Mouse (Mus musculus) E14TG2a.4 (cell line): Measurements from ENCODE around the gene Plgrkt.

Source experiments
- H3K27me3 ChIP-seq: 2 replicates; pipeline ENCODE4 v1.6.1; 2014; ENCODE audit warnings: low read length, control low read depth; ENCODE audit not compliant: insufficient read depth
- H3K36me3 ChIP-seq: 2 replicates; pipeline ENCODE4 v1.6.1; 2014; ENCODE audit warnings: low read length, control low read depth; ENCODE audit not compliant: insufficient read depth
- H3K4me1 ChIP-seq: replicated peaks from 2 replicates; pipeline ENCODE4 v1.6.1; 2014; ENCODE audit warnings: low read depth, low read length, control low read depth
- H3K4me3 ChIP-seq: replicated peaks from 2 replicates; pipeline ENCODE4 v1.5.1; 2014; ENCODE audit warnings: mild to moderate bottlenecking, low read length
- H3K9me3 ChIP-seq: 2 replicates; pipeline ENCODE4 v1.6.1; 2014; ENCODE audit warnings: low read length, control low read depth
- CTCF ChIP-seq: conservative IDR thresholded peaks from 2 replicates; pipeline ENCODE4 v1.5.1; 2014; ENCODE audit warnings: low read length
- NANOG ChIP-seq: IDR thresholded peaks from 2 replicates; pipeline ENCODE4 v1.6.1; 2014; ENCODE audit warnings: borderline replicate concordance, low read length, mixed read lengths
- POU5F1 ChIP-seq: IDR thresholded peaks from 2 replicates; pipeline ENCODE4 v1.6.1; 2014; ENCODE audit warnings: low read length, borderline replicate concordance

Plgrkt gene

GRCm38 (mm10) chr19:29366226-29366968, 793 bp downstream of the Plgrkt start:
- Histone ChIP-seq H3K27me3 (peaks cover 23% of the 10 kb centered on the region), H3K4me1 (peaks cover 31% of the 10 kb centered on the region), H3K36me3 (no peaks in the 10 kb centered on the region), H3K9me3 (no peaks in the 10 kb centered on the region), H3K4me3 (no peak overlapping the region)
- TF ChIP-seq CTCF (no peak), NANOG (no peak)

GRCm38 (mm10) chr19:29365105-29365504, 2.1 kb downstream of the Plgrkt start:
- peaks cover 23% of the 10 kb centered on the region for H3K27me3 ChIP-seq
- no peaks in the 10 kb centered on the region for H3K36me3 ChIP-seq
- TF ChIP-seq CTCF (no peak), NANOG (no peak), POU5F1 (no peak)
- no peaks in the 10 kb centered on the region for H3K9me3 ChIP-seq
- peaks cover 37% of the 10 kb centered on the region for H3K4me1 ChIP-seq
- H3K4me3 ChIP-seq = no peak overlapping the region

GRCm38 (mm10) chr19:29364076-29364475, 3.1 kb downstream of the Plgrkt start:
- Histone ChIP-seq H3K9me3 (no peaks in the 10 kb centered on the region), H3K36me3 (no peaks in the 10 kb centered on the region), H3K4me1 (peaks cover 37% of the 10 kb centered on the region), H3K27me3 (peaks cover 23% of the 10 kb centered on the region), H3K4me3 (no peak overlapping the region)
- TF ChIP-seq POU5F1 = no peak
- TF ChIP-seq NANOG = no peak
- no peak for TF ChIP-seq CTCF

GRCm38 (mm10) chr19:29363557-29363956, 3.6 kb downstream of the Plgrkt start:
- Histone ChIP-seq H3K4me3 (no peak overlapping the region), H3K4me1 (peaks cover 42% of the 10 kb centered on the region), H3K27me3 (peaks cover 20% of the 10 kb centered on the region), H3K9me3 (no peaks in the 10 kb centered on the region), H3K36me3 (no peaks in the 10 kb centered on the region)
- TF ChIP-seq CTCF (no peak), NANOG (no peak), POU5F1 (no peak)

- H3K9me3 ChIP-seq = no peaks in the 10 kb centered on the region
- no peaks in the 10 kb centered on the region for H3K36me3 ChIP-seq
- no peak for TF ChIP-seq CTCF
- TF ChIP-seq POU5F1 = no peak
- TF ChIP-seq NANOG = no peak
- peak overlapping the region; percentile 82 for H3K4me3 ChIP-seq
- peaks cover 40% of the 10 kb centered on the region for H3K4me1 ChIP-seq
- peaks cover 16% of the 10 kb centered on the region for H3K27me3 ChIP-seq
Observed at GRCm38 (mm10) chr19:29362173-29362930, 4.8 kb downstream of the Plgrkt start.

GRCm38 (mm10) chr19:29361468-29362130, 5.6 kb downstream of the Plgrkt start:
- TF ChIP-seq POU5F1 (no peak), NANOG (no peak), CTCF (no peak)

GRCm38 (mm10) chr19:29360251-29360650, 6.9 kb downstream of the Plgrkt start:
- Histone ChIP-seq H3K9me3 (no peaks in the 10 kb centered on the region), H3K4me3 (no peak overlapping the region), H3K27me3 (0 out of 2 replicates have a peak, but pooled peaks cover 8% of the 10 kb centered on the region), H3K4me1 (peaks cover 36% of the 10 kb centered on the region), H3K36me3 (no peaks in the 10 kb centered on the region)
- no peak for TF ChIP-seq NANOG

More at GRCm38 (mm10) chr19:29361468-29362130, 5.6 kb downstream of the Plgrkt start:
- Histone ChIP-seq H3K27me3 (peaks cover 11% of the 10 kb centered on the region; the same call in 1 of the 2 replicates), H3K4me1 (peaks cover 36% of the 10 kb centered on the region), H3K4me3 (peak overlapping the region; percentile 82), H3K9me3 (no peaks in the 10 kb centered on the region), H3K36me3 (no peaks in the 10 kb centered on the region)

GRCm38 (mm10) chr19:29356281-29356680, 10.9 kb downstream of the Plgrkt start:
- no peaks in the 10 kb centered on the region for H3K27me3 ChIP-seq
- no peak overlapping the region for H3K4me3 ChIP-seq
- H3K4me1 ChIP-seq = peaks cover 22% of the 10 kb centered on the region
- TF ChIP-seq POU5F1 (no peak), NANOG (no peak), CTCF (no peak)
- H3K9me3 ChIP-seq = no peaks in the 10 kb centered on the region
- H3K36me3 ChIP-seq = no peaks in the 10 kb centered on the region
